Mouse (Mus musculus) liver, postnatal 0 days (tissue): ENCODE measurements around the gene Wdr4.

ENCODE experiments used
- CTCF ChIP-seq: sonication (generic); IDR thresholded peaks from 2 replicates; pipeline ENCODE4 v1.5.1; 2016; ENCODE audit warnings: antibody characterized with exemption, low read depth
- EP300 ChIP-seq: IDR thresholded peaks from 2 replicates; pipeline ENCODE4 v1.6.1; 2016; ENCODE audit warnings: antibody characterized with exemption, low read depth, mild to moderate bottlenecking

DNA sequence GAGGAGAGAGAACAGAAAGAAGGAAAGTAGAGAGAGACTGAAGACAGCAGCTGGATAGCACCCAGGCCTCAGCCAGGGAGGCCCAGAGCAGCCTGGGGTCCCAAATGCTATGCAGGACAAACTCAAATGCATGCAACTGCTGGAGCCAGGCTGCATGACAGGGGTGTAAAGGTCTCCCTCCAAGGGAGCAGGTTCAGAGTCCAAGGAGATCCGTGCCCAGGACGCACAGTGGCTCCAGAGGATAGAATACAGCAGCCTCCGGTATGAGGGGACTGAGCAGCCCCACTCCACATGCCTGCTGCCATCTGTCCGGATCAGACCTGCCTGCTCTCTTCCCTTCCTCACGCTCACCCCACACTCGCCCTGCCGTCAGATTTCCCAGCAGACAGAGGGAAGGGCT is 13.5 kb downstream of the Wdr4 start:
- TF ChIP-seq CTCF (no peak), EP300 (no peak)
